Mouse (Mus musculus): ENCODE measurements around the gene Phactr1. TPM values are rescaled to one million over a fixed set of nuclear protein-coding genes. Genes with fewer than 3 reads are reported as not detected.

Phactr1 gene
- polyA plus RNA-seq, 1 experiment, result not detected

DNA sequence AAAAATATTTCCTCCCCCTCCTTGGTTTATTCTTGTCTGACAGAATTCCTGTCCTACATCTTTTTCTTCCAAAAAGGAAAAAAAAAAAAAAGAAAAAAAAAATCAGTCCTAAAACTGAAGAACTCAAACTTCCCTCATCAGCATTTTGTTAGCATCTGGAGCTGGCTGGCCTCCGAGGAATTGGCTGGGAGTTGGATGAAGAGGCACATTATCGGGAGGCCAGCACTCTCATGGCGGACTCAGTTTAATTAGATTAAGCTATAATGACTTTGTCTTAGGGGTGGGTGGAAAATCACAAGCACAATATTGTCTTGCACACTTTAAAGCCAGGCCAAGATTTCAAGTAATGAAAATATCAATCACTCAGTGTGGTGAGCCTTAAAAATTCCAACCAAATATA is 215.6 kb downstream of the Phactr1 start:
- Histone ChIP-seq H3K4me3 (no peak overlapping the region), H3K27me3 (ENCODE audit: control insufficient read depth, insufficient read depth, insufficient read length) (peaks cover 4% of the 10 kb centered on the region), H3K4me2 (ENCODE audit: low read depth) (no peak overlapping the region), H3K36me3 (ENCODE audit: control insufficient read depth, insufficient read depth) (no peaks in the 10 kb centered on the region), H3K79me2 (ENCODE audit: control insufficient read depth, insufficient read depth) (no peaks in the 10 kb centered on the region), H3ac (ENCODE audit: control insufficient read depth, insufficient read length) (no peak overlapping the region)
- TF ChIP-seq CEBPB (IDR thresholded peaks at IDR 0.05; ENCODE audit: insufficient read depth, poor library complexity, severe bottlenecking) (no peak), USF1 (IDR thresholded peaks at IDR 0.05; ENCODE audit: low read depth) (no peak), POLR2AphosphoS2 (IDR thresholded peaks at IDR 0.05; ENCODE audit: insufficient read length, low read depth) (no peak), POLR2A (IDR thresholded peaks at IDR 0.05; ENCODE audit: insufficient read length, low read depth) (no peak), TCF12 (IDR thresholded peaks at IDR 0.05; ENCODE audit: insufficient read depth, poor library complexity, severe bottlenecking) (no peak), MAX (IDR thresholded peaks at IDR 0.05; ENCODE audit: low read depth) (no peak), TCF3 (IDR thresholded peaks at IDR 0.05; ENCODE audit: insufficient read length, low read depth) (no peak), MYOD1 (IDR thresholded peaks at IDR 0.05; ENCODE audit: control insufficient read depth in 1 of 3, insufficient read length in 2 of 3, low read depth in 2 of 3) (no peak), E2F4 (IDR thresholded peaks at IDR 0.05; ENCODE audit: insufficient read depth) (no peak), MYOG (IDR thresholded peaks at IDR 0.05; ENCODE audit: control insufficient read depth in 1 of 3, insufficient read depth in 1 of 3, insufficient read length in 2 of 3, low read depth in 2 of 3) (no peak), SRF (IDR thresholded peaks at IDR 0.05; ENCODE audit: control insufficient read depth, insufficient read length, low read depth) (no peak), REST (IDR thresholded peaks at IDR 0.05; ENCODE audit: insufficient read depth, insufficient read length) (no peak)

DNA sequence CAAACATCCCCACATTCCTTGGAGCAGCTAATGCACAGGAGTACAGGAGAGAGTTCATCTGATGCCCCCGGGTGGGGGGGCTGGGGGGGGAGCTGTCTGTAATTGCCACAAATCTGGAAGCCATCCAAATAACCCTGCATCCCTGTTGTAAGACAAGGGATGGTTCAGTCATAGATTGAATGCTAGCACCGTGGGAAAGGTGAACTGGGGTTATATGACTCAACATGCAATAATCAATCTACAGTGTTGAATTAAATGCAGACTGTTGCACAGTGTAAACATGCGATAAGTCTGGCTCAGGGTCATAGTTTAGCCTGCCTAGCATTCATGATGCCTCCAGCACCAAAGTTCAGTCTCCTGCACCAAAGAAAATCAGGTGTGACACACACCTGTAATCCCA is 219.2 kb downstream of the Phactr1 start:
- H3ac ChIP-seq (ENCODE audit: control insufficient read depth, insufficient read length), result no peak overlapping the region
- H3K79me2 ChIP-seq (ENCODE audit: control insufficient read depth, insufficient read depth), result no peaks in the 10 kb centered on the region
- no peaks in the 10 kb centered on the region for H3K27me3 ChIP-seq (ENCODE audit: control insufficient read depth, insufficient read depth, insufficient read length)
- no peak overlapping the region for H3K4me3 ChIP-seq
- no peaks in the 10 kb centered on the region for H3K36me3 ChIP-seq (ENCODE audit: control insufficient read depth, insufficient read depth)
- TF ChIP-seq E2F4 (IDR thresholded peaks at IDR 0.05; ENCODE audit: insufficient read depth), result no peak
- no peak for TF ChIP-seq REST (IDR thresholded peaks at IDR 0.05; ENCODE audit: insufficient read depth, insufficient read length)
- H3K4me2 ChIP-seq (ENCODE audit: low read depth), result no peak overlapping the region

DNA sequence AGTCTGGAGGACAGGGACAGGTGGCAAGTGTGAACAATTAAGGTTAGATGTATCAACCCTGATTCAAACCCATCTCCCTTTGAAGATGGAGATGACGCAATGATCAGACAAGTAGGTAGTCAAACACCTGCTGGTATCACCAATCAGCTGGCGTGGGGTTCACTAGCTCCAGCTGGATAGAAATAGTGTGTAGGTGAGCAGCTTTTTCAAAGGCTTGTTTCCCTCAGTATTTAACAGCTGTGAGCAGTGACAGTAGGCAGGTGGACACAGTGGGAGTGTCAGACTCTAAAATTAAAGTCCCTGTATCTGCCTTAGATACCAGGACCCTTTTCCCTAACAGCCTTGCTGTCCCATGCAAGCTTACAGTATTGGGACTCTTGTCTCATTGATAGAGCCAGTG is 221.4 kb downstream of the Phactr1 start:
- no peak overlapping the region for H3K4me2 ChIP-seq (ENCODE audit: low read depth)
- no peaks in the 10 kb centered on the region for H3K36me3 ChIP-seq (ENCODE audit: control insufficient read depth, insufficient read depth)
- H3K27me3 ChIP-seq (ENCODE audit: control insufficient read depth, insufficient read depth, insufficient read length), result no peaks in the 10 kb centered on the region
- H3ac ChIP-seq (ENCODE audit: control insufficient read depth, insufficient read length), result no peak overlapping the region
- TF ChIP-seq SRF (IDR thresholded peaks at IDR 0.05; ENCODE audit: control insufficient read depth, insufficient read length, low read depth) (no peak), POLR2A (IDR thresholded peaks at IDR 0.05; ENCODE audit: insufficient read length, low read depth) (no peak), CEBPB (IDR thresholded peaks at IDR 0.05; ENCODE audit: insufficient read depth, poor library complexity, severe bottlenecking) (no peak), TCF3 (IDR thresholded peaks at IDR 0.05; ENCODE audit: insufficient read length, low read depth) (no peak), MYOD1 (IDR thresholded peaks at IDR 0.05; ENCODE audit: control insufficient read depth in 1 of 3, insufficient read length in 2 of 3, low read depth in 2 of 3) (no peak), E2F4 (IDR thresholded peaks at IDR 0.05; ENCODE audit: insufficient read depth) (no peak), TCF12 (IDR thresholded peaks at IDR 0.05; ENCODE audit: insufficient read depth, poor library complexity, severe bottlenecking) (no peak), USF1 (IDR thresholded peaks at IDR 0.05; ENCODE audit: low read depth) (no peak), MYOG (IDR thresholded peaks at IDR 0.05; ENCODE audit: control insufficient read depth in 1 of 3, insufficient read depth in 1 of 3, insufficient read length in 2 of 3, low read depth in 2 of 3) (no peak), MAX (IDR thresholded peaks at IDR 0.05; ENCODE audit: low read depth) (no peak), REST (IDR thresholded peaks at IDR 0.05; ENCODE audit: insufficient read depth, insufficient read length) (no peak), POLR2AphosphoS2 (IDR thresholded peaks at IDR 0.05; ENCODE audit: insufficient read length, low read depth) (no peak)
- no peaks in the 10 kb centered on the region for H3K79me2 ChIP-seq (ENCODE audit: control insufficient read depth, insufficient read depth)
- H3K4me3 ChIP-seq, result no peak overlapping the region

- Histone ChIP-seq H3K4me2 (ENCODE audit: low read depth) (no peak overlapping the region), H3K36me3 (ENCODE audit: control insufficient read depth, insufficient read depth) (no peaks in the 10 kb centered on the region), H3ac (ENCODE audit: control insufficient read depth, insufficient read length) (no peak overlapping the region), H3K4me3 (no peak overlapping the region), H3K27me3 (ENCODE audit: control insufficient read depth, insufficient read depth, insufficient read length) (no peaks in the 10 kb centered on the region), H3K79me2 (ENCODE audit: control insufficient read depth, insufficient read depth) (no peaks in the 10 kb centered on the region)
- TF ChIP-seq USF1 (IDR thresholded peaks at IDR 0.05; ENCODE audit: low read depth), result no peak
- TF ChIP-seq TCF3 (IDR thresholded peaks at IDR 0.05; ENCODE audit: insufficient read length, low read depth), result no peak
- TF ChIP-seq MAX (IDR thresholded peaks at IDR 0.05; ENCODE audit: low read depth), result no peak
- no peak for TF ChIP-seq MYOG (IDR thresholded peaks at IDR 0.05; ENCODE audit: control insufficient read depth in 1 of 3, insufficient read depth in 1 of 3, insufficient read length in 2 of 3, low read depth in 2 of 3)
- TF ChIP-seq MYOD1 (IDR thresholded peaks at IDR 0.05; ENCODE audit: control insufficient read depth in 1 of 3, insufficient read length in 2 of 3, low read depth in 2 of 3), result no peak
- no peak for TF ChIP-seq POLR2AphosphoS2 (IDR thresholded peaks at IDR 0.05; ENCODE audit: insufficient read length, low read depth)
- TF ChIP-seq REST (IDR thresholded peaks at IDR 0.05; ENCODE audit: insufficient read depth, insufficient read length), result no peak
- TF ChIP-seq E2F4 (IDR thresholded peaks at IDR 0.05; ENCODE audit: insufficient read depth), result no peak
Observed at GRCm38 (mm10) chr13:42902859-42903258, 222.4 kb downstream of the Phactr1 start.

- Histone ChIP-seq H3K79me2 (ENCODE audit: control insufficient read depth, insufficient read depth) (no peaks in the 10 kb centered on the region), H3K36me3 (ENCODE audit: control insufficient read depth, insufficient read depth) (no peaks in the 10 kb centered on the region), H3K4me3 (no peak overlapping the region), H3K4me2 (ENCODE audit: low read depth) (no peak overlapping the region), H3K27me3 (ENCODE audit: control insufficient read depth, insufficient read depth, insufficient read length) (no peaks in the 10 kb centered on the region), H3ac (ENCODE audit: control insufficient read depth, insufficient read length) (no peak overlapping the region)
- no peak for TF ChIP-seq MYOG (IDR thresholded peaks at IDR 0.05; ENCODE audit: control insufficient read depth in 1 of 3, insufficient read depth in 1 of 3, insufficient read length in 2 of 3, low read depth in 2 of 3)
- no peak for TF ChIP-seq E2F4 (IDR thresholded peaks at IDR 0.05; ENCODE audit: insufficient read depth)
- TF ChIP-seq TCF3 (IDR thresholded peaks at IDR 0.05; ENCODE audit: insufficient read length, low read depth), result no peak
Observed at GRCm38 (mm10) chr13:42905818-42906217, 225.4 kb downstream of the Phactr1 start.
